Mouse (Mus musculus) kidney, adult 2 months (tissue): ENCODE data around the gene Ctps2.
A peak's percentile ranks its signal among the peaks of the same experiment; 100 is the strongest.

Source experiments
- CTCF ChIP-seq: fragments of 200-500 bp; conservative IDR thresholded peaks from 2 replicates; pipeline ENCODE4 v1.5.1; 2011; ENCODE audit warnings: low read depth, mild to moderate bottlenecking, control low read depth, low read length, moderate library complexity, mixed read lengths; ENCODE audit not compliant: insufficient read depth, insufficient read length
- POLR2A ChIP-seq: fragments of 200-500 bp; IDR thresholded peaks from one replicate; pipeline ENCODE4 v1.6.1; 2011; ENCODE audit warnings: low read depth, low read length, control low read depth

GRCm38 (mm10) chrX:162887931-162888511 is 13.0 kb upstream of the Ctps2 start, which contains the start of gene Syap1:
- TF ChIP-seq CTCF (no peak), POLR2A (peak; percentile 48)
